Mouse (Mus musculus) spleen, postnatal 36 days (tissue): ENCODE measurements around the gene Gm9507.
"Not testable (repeated sequence)": the region's sequence is repeated elsewhere in the genome, so short reads cannot be mapped to it uniquely, and the experiment has no call there.

Source experiments
- DNase-seq, 2 experiments: peaks; one replicate each; pipeline ENCODE4 v3.0.0; 2022; ENCODE audit warnings: low spot score in 2 of 2, mixed read lengths in 1 of 2

Gm9507 gene

DNA sequence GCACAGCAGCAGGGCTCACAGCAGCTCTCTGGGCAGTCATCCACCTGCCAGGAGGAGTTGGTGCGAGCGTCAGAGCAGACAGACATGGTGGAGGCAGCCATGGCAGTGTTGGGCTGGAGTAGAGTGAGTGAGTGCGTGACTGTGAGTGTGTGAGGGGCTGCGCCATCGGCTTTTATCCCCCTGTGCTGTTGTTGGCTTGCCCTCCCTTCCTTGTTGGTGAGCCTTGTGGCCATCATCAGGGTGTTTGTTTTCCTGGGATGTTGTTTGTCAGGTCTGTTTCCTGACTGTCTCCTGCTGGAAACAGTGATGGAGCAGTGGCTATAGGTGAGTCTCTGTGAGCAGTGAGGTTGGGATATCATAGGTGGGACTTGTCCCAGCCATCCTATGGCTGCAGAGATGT, at the start of gene Gm9507:
Gene Gm9507, minus strand, starts transcription at position 101 of the 400 bp plus-strand sequence.
- DNase-seq, result no peak

DNA sequence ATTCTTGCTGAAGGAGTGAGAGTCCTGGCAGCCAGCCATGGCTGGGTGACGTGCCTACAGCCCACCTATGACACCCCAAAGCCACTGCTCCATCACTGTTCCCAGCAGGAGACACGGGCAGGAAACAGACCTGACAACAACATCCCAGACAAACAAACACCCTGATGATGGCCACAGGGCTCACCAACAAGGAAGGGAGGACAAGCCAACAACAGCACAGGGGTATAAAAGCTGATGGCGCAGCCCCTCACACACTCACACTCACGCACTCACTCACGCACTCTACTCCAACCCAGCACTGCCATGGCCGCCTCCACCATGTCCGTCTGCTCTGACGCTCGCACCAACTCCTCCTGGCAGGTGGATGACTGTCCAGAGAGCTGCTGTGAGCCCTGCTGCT, 40.9 kb upstream of the Gm9507 start, which contains the start of gene Gm10318:
Gene Gm10318, plus strand, starts transcription at position 301 of the 400 bp plus-strand sequence.
- no peak for DNase-seq

DNA sequence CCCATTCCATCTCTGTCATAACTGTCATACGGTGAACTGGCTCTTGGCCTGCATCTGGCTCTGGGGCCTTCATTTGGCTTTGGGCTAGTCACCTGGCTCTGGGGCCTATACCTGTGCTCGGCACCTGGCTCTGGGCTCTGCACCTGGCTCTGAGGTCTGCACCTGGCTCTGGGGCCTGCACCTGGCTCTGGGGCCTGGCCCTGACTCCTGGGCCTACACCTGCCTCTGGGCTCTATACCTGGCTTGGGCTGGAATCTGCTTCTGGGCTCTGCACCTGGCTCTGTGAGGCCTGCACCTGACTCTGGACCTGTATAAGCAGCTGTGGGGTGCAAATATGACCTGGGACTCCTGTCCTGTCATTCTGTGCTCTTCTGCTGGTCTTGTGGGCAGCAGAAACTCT, 35.9 kb upstream of the Gm9507 start:
- no peak for DNase-seq

DNA sequence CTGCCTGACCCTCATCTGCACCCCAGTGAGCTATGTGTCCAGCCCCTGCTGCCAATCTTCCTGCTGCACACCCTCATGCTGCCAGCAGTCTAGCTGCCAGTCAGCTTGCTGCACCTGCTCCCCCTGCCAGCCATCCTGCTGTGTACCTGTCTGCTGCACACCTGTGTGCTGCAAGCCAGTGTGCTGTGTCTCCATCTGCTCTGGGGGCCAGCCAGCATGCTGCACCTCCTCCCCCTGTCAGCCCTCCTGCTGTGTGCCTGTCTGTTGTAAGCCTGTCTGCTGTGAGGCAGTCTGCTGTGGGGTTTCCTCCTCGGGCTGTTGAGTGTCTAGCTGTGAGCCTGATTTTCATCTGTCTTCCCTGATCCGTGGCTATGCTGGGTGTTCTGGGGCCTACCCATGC, 35.3 kb upstream of the Gm9507 start:
- no peak for DNase-seq

DNA sequence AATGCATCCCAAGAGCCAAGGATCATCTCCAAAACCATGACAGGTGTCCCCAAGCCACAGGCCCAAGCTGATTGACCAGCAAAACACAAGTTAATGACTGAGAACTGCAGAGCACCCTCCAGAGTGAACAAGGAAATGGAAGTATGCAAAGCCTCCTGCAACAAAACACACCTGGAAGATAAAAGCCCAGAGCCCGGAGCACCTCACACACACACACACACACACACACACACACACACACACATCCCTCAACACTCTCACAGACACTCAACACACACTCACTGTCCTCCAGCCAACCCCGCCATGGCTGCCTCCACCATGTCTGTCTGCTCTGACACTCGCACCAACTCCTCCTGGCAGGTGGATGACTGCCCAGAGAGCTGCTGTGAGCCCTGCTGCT, 34.9 kb upstream of the Gm9507 start, which contains the start of gene Gm36176:
Gene Gm36176, plus strand, starts transcription at position 301 of the 400 bp plus-strand sequence.
- no peak for DNase-seq

DNA sequence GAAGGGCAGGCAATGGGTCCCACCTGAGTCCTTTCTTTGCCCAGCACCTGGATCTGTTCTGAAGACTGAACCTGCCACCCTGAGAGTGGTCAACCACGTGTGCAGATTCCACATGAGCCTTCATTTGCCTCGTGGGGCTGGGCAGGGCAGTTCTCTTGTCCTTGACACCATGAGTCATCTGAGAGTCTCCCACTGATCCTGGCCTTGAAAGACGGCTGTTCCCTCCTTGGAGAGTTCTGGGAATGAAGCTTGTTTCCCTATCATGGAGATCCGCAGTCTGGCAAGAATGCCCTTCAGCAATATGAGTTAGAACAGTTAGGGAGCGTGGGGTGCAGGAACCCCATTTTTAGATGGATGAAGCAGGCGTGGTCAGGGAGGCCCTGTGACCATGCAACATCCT, 27.4 kb upstream of the Gm9507 start:
- no peak for DNase-seq

DNA sequence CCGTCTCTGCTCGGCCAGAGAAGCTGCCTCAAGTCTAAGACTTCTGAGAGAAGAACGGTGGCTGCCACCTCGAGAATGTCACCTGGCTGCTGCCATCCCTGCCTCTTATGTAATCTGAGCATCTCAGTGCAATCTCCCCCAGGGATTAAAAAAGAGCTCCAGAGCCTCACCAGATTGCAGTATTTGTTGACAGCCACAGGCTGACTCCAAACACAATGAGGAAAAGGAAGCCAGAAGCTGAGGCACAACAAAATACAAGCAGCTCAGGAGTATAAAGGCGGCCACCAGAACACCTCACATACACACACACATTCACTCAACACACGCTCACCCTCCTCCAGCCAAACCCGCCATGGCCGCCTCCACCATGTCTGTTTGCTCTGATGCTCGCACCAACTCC, 24.0 kb upstream of the Gm9507 start, which contains the start of gene Krtap10-10:
Gene Krtap10-10, plus strand, starts transcription at position 301 of the 400 bp plus-strand sequence.
- no peak for DNase-seq

DNA sequence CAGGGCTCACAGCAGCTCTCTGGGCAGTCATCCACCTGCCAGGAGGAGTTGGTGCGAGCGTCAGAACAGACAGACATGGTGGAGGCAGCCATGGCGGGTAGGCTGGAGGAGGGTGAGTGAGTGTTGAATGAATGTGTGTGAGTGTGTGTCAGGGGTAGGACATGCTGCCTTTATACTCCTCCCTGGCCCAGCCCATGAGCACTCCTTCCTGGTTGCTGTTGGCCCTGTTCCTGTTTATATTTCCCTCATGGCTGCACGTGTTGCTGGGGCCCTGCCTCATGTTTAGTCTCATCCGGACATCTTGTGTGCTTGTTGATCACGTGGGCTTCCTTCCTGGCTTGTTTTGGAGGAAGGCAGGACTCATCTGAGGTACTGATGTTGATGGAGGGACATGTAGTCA, 15.3 kb upstream of the Gm9507 start, which contains the start of gene Krtap10-4:
Gene Krtap10-4, minus strand, starts transcription at position 145 of the 400 bp plus-strand sequence.
- DNase-seq, result no peak

DNA sequence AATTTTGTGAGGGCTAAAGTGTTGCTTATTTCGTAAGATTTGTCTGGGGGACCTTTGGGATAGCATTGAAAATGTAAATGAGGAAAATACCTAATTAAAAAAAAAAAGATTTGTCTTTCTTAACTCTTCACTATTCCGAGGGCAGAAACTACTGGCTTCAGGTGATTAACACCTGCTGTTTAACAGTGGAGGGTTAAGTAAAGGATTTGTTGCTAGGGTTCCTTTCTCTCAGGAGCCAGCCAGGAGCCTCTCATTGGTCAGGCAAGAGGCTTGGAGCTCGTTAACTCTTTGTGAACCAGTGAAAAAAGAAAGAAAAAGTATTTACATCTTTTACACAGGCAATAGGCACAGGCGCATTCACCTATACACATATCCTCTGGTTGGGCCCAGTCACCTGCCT, 7.6 kb upstream of the Gm9507 start:
- no peak for DNase-seq

DNA sequence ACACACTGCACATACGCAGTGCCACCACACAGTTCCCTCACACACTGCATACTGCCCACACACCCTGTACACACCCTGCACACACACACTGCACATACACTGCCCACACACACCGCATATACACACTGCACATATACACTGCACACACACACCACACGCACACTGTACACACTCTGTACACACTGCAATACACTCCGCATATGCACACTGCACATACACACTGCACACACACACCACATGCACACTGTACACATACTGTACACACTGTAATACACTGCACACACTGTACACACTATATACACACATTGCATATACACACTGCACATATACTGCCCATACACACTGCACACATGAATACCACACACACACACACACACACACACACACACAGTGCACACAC, 6.9 kb upstream of the Gm9507 start:
- DNase-seq, result no peak

DNA sequence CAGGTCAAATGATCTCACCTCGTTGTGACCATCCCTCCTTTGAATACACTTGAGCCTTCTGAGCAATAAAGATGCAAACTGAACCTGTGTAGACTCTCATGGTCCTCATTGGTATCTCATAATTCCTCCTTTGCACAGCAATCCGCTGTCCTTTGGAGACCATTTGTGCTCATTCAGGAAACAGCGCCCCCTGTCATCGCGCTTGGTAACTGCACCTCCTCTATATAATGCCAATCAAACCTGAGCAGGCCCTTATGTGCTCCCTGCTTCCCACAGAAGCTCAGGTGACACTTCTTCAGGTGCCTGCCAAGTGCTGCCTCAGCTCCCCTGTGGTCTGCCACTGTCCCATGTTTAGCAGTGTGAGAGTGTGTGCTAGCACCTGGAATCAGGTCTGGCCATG, 3.9 kb upstream of the Gm9507 start:
- peak in 1 of 2 experiments; percentile 4 for DNase-seq

DNA sequence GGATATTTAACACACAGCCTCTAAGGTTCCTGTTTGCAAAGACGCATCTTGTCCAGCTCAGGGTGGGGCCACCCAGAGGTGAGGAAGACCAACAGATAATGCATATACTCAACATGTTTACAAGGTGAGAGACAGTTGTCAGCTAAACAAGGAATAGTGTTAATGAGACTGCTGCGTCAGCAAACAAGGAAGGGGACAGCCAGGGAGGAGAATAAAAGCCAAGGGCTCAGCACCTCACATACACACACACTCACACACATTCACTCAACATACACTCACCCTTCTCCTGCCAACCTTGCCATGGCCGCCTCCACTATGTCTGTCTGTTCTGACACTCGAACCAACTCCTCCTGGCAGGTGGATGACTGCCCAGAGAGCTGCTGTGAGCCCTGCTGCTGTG, 2.7 kb upstream of the Gm9507 start, which contains the start of gene Gm2696:
Gene Gm2696, plus strand, starts transcription at position 301 of the 400 bp plus-strand sequence.
- DNase-seq, result no peak

DNA sequence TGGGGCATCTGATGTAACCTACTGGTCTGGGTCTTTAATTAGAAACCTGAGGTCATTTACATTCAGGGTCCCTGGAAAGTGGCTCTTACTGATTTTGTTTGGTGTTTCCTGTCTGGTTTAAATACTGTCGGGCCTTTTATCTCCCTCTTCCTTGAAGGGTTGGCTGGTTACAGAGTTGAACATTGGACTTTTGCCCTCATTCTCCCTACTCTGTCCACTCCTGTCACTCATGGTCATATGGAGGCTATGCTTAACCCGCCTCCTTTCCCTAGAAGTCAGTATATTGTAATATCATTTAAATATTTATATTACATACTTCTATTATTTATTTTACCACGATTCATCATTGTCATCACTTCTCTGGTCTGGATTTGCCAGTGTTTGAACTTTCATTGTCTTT, 7.5 kb downstream of the Gm9507 start:
- no peak for DNase-seq

DNA sequence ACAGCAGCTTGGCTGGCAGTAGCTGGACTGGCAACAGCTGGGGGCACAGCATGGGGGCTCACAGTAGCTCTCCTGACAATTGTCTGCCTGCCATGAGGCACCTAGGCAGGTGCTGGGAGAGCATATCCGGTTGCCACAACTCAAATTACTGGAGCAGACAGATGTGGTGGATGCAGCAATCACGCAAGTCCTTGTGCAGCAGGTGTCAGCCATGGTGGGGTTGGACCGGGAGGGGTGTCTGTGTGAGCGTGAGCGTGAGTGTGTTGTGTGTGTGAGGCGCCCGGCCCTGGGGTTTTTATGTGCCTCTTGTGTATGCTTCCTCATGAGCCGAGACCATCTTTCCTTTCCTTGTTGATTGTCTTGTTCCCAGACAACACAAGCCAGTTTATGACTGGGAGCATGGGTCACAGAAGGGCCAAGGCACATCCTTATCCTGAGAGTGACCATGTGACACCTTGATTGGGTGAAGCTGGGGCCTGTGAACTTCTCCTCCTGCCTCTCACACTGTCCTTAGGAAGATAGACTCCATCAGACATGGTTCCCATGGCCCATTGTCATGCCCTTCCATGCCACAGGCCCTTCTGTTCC, 12.6 kb downstream of the Gm9507 start, which contains the start of gene Gm19668:
Gene Gm19668, minus strand, starts transcription at position 213 of the 588 bp plus-strand sequence.
- no peak for DNase-seq

DNA sequence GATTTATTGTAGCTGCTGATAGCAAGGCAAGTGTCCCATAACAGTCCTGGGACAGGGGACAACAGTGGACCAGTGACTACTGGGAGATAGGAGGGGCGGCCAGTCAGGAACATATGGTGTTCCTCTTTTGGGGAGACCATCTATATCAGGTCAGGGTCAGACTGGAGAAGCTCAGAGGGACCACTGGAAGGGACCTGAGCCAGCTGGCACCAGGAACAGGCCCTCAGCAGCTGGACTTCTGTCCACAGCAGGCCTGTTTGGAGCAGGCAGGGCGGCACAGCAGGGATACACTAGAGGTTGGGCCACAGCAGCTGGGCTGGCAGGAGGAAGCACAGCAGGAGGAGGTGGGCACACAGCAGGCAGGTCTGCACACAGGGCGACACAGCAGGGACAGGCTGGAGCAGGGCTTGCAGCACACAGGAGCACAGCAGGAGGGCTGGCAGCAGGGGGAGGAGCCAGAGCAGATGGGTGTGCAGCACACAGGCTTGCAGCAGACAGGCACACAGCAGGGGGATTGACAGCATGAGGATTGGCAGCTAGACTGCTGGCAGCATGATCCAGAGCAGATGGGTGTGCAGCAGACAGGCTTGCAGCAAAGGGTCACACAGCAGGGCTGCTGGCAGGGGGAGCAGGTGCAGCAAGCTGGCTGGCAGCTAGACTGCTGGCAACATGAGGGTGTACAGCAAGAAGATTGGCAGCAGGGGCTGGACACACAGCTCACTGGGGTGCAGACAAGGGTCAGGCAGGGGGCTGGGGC, 13.3 kb downstream of the Gm9507 start:
- DNase-seq, result not testable (repeated sequence)

DNA sequence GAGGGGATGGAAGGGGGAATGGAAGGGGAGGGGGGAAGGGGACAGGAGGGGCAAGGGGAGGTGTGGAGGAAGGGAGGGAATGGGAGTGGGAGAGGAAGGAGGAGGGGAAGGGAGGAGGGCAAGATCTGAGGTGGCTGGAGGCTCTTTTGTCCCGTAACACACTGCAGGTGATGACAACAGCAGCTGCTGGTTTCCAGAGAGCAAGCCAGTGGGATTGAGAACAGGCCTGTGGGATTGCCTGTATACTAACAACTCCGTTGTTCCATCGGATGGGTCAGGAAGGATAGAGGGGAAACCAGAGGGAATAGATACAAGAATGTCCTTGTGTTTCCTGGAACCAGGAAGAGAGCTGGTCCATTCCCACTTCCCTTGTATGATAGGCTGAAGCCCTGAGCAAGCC, 14.0 kb downstream of the Gm9507 start:
- no peak for DNase-seq

DNA sequence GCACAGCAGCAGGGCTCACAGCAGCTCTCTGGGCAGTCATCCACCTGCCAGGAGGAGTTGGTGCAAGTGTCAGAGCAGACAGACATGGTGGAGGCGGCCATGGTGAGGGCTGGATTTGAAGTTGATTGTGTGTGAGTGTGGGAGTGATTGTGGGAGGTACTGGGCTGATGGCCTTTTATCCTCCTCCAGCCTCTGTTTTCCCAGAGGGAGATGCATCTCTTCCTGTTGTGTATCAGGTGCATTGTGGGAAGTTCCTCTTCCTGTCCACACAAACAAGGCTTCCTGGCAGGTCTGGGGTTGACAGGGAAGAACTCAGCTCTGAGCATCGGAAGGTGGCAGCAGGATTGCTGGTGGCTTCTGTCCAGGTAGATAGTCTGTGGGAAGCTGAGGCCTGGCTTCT, 16.7 kb downstream of the Gm9507 start, which contains the start of gene Gm9639:
Gene Gm9639, minus strand, starts transcription at position 101 of the 400 bp plus-strand sequence.
- no peak for DNase-seq

DNA sequence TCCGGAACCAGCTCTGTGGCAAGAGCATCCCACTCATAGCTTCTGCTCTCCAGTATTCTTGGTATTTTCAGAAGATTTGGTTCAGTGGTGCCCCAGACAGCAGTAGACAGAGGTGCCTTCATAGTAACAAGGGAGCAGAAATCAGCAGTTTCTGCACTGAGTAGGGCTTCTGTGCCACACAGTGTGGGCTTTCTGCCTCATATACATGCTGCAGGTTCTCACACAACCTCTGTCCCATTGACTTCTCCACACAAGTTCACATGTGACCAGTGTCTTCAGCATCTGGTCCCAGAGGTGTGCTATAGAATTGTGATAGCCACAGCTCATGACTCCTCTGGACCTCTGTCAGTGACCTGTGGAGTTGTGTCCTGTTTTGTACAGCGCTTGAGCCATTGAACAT, 23.0 kb downstream of the Gm9507 start:
- no peak for DNase-seq

DNA sequence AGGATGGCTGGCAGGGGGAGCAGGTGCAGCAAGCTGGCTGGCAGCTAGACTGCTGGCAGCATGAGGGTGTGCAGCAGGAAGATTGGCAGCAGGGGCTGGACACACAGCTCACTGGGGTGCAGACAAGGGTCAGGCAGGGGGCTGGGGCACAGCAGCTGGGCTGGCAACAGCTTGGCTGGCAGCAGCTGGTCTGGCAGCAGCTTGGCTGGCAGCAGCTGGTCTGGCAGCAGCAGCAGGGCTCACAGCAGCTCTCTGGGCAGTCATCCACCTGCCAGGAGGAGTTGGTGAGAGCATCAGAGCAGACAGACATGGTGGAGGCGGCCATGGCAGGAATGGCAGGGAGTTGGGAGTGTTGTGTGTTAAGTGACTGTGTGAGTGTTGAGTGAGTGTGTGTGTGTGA, 23.8 kb downstream of the Gm9507 start, which contains the start of gene Gm7137:
Gene Gm7137, minus strand, starts transcription at position 325 of the 400 bp plus-strand sequence.
- DNase-seq, result not testable (repeated sequence)

DNA sequence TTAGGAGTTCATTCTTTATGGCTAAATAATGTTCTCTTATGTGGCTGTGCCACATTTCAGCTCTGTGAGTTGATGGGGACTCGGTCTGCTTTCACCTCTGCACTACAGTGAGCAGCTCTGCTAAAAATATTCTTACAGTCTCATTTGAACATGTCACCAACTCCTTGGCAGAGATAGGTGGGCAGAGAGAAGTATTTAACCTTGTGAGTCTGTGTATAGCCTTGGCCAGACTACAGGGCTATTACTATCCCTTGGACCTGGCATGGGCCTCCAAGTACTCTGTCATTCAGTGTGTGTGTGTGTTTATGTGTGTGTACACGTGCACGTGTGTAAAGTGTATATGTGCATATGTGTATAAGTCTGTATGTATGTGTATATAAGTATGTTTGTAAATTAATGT, 28.2 kb downstream of the Gm9507 start:
- DNase-seq, result not testable (repeated sequence)

DNA sequence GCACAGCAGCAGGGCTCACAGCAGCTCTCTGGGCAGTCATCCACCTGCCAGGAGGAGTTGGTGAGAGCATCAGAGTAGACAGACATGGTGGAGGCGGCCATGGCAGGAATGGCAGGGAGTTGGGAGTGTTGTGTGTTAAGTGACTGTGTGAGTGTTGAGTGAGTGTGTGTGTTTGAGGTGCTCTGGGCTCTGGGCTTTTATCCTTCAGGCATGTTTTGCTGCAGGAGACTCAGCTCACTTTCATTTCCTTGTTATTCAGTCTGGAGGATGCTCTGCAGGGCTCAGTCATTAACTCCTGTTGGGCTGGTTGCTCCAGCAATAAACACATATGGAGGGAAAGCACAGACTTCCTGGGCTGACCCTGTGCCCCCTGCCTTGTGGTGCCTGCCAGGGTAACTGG, 29.2 kb downstream of the Gm9507 start, which contains the start of gene Gm3250:
Gene Gm3250, minus strand, starts transcription at position 101 of the 400 bp plus-strand sequence.
- DNase-seq, result not testable (repeated sequence)

DNA sequence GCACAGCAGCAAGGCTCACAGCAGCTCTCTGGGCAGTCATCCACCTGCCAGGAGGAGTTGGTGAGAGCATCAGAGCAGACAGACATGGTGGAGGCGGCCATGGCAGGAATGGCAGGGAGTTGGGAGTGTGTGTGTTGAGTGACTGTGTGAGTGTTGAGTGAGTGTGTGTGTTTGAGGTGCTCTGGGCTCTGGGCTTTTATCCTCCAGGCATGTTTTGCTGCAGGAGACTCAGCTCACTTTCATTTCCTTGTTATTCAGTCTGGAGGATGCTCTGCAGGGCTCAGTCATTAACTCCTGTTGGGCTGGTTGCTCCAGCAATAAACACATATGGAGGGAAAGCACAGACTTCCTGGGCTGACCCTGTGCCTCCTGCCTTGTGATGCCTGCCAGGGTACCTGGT, 34.8 kb downstream of the Gm9507 start, which contains the start of gene Gm7138:
Gene Gm7138, minus strand, starts transcription at position 101 of the 400 bp plus-strand sequence.
- not testable (repeated sequence) for DNase-seq
